Mouse (Mus musculus) CH12.LX (cell line): ENCODE results near the gene Zfp956. TPM values are rescaled to one million over a fixed set of nuclear protein-coding genes. Genes with fewer than 3 reads are reported as not detected.

Source experiments
- DNase-seq: peaks from one replicate; pipeline ENCODE4 v3.0.0-alpha.2; 2013; ENCODE audit errors: extremely low read depth
- H3K27ac ChIP-seq: 2 replicates; pipeline ENCODE4 v1.5.1; 2012; ENCODE audit warnings: low read depth, mild to moderate bottlenecking, control low read depth, moderate library complexity; ENCODE audit not compliant: insufficient read depth
- H3K27me3 ChIP-seq: replicated peaks from 2 replicates; pipeline ENCODE3; 2012; ENCODE audit warnings: inconsistent platforms
- H3K36me3 ChIP-seq, 2 experiments: replicated peaks in 1 of 2; 2 replicates each; pipeline versions ENCODE3 to v1.6.1; 2012; ENCODE audit warnings: inconsistent platforms in 1 of 2, low read length in 1 of 2, mild to moderate bottlenecking in 1 of 2, mixed read lengths in 1 of 2, moderate library complexity in 1 of 2; ENCODE audit not compliant: control insufficient read depth in 1 of 2, insufficient read depth in 1 of 2
- H3K4me1 ChIP-seq, 2 experiments: 2 replicates each; pipeline ENCODE4 v1.6.1; 2012; ENCODE audit warnings: inconsistent platforms in 1 of 2, moderate library complexity in 1 of 2; ENCODE audit not compliant: insufficient read depth in 2 of 2, control insufficient read depth in 1 of 2
- H3K4me2 ChIP-seq: 2 replicates; pipeline ENCODE4 v1.6.1; 2012; ENCODE audit warnings: low read depth, mild to moderate bottlenecking, control low read depth; ENCODE audit not compliant: poor library complexity, insufficient read depth, severe bottlenecking
- H3K4me3 ChIP-seq, 3 experiments: fragments of 150-350 bp in 1 of 3; sonication (generic) in 1 of 3; replicated peaks in 1 of 3; 2 replicates each; pipeline versions ENCODE3 to v1.5.1; 2011 to 2012; ENCODE audit warnings: low read depth in 2 of 3, low read length in 2 of 3, mild to moderate bottlenecking in 2 of 3, moderate library complexity in 2 of 3, control low read depth in 1 of 3, improper control_type of control experiment in 1 of 3, inconsistent platforms in 1 of 3, mixed read lengths in 1 of 3; ENCODE audit not compliant: poor library complexity in 1 of 3
- H3K79me2 ChIP-seq: replicated peaks from 2 replicates; pipeline ENCODE4 v1.6.1; 2012; ENCODE audit warnings: mild to moderate bottlenecking, moderate library complexity; ENCODE audit not compliant: control insufficient read depth, poor library complexity, insufficient read depth, severe bottlenecking; ENCODE audit errors: extremely low read depth
- H3K9ac ChIP-seq: 2 replicates; pipeline ENCODE4 v1.6.1; 2012; ENCODE audit warnings: low read depth, mild to moderate bottlenecking, control low read depth, moderate library complexity; ENCODE audit not compliant: insufficient read depth
- H3K9me3 ChIP-seq: replicated peaks from 2 replicates; pipeline ENCODE3; 2012; ENCODE audit warnings: low read length, inconsistent platforms, mixed read lengths
- BHLHE40 ChIP-seq: IDR thresholded peaks from 2 replicates; pipeline ENCODE4 v1.6.1; 2011; ENCODE audit warnings: mild to moderate bottlenecking, low read depth, low read length, improper control_type of control experiment
- CHD1 ChIP-seq: IDR thresholded peaks from 2 replicates; pipeline ENCODE4 v1.6.1; 2012; ENCODE audit warnings: low read depth, low read length, improper control_type of control experiment, inconsistent platforms
- CTCF ChIP-seq, 2 experiments: IDR thresholded peaks in 1 of 2; conservative IDR thresholded peaks in 1 of 2; 2 replicates each; pipeline ENCODE4 v1.5.1; 2011 to 2012; ENCODE audit warnings: low read depth in 2 of 2, low read length in 2 of 2, improper control_type of control experiment in 1 of 2, inconsistent platforms in 1 of 2, mild to moderate bottlenecking in 1 of 2, moderate library complexity in 1 of 2
- E2F4 ChIP-seq: IDR thresholded peaks from 2 replicates; pipeline ENCODE4 v1.6.1; 2011; ENCODE audit warnings: low read depth, low read length, improper control_type of control experiment; ENCODE audit not compliant: insufficient replicate concordance
- ETS1 ChIP-seq: conservative IDR thresholded peaks from 2 replicates; pipeline ENCODE4 v1.6.1; 2012; ENCODE audit warnings: low read depth, mild to moderate bottlenecking, inconsistent platforms, low read length, improper control_type of control experiment, moderate library complexity
- HCFC1 ChIP-seq: IDR thresholded peaks from 2 replicates; pipeline ENCODE4 v1.6.1; 2012; ENCODE audit warnings: low read depth, mild to moderate bottlenecking, inconsistent platforms, low read length, improper control_type of control experiment
- IRF4 ChIP-seq: IDR thresholded peaks from 2 replicates; pipeline ENCODE4 v1.6.1; 2014; ENCODE audit warnings: low read depth, mild to moderate bottlenecking, inconsistent platforms, low read length, improper control_type of control experiment
- JUN ChIP-seq: IDR thresholded peaks from 2 replicates; pipeline ENCODE4 v1.6.1; 2011; ENCODE audit warnings: low read depth, mild to moderate bottlenecking, low read length, improper control_type of control experiment, moderate library complexity; ENCODE audit not compliant: insufficient read depth
- MAFK ChIP-seq: IDR thresholded peaks from 2 replicates; pipeline ENCODE4 v1.6.1; 2011; ENCODE audit warnings: low read length, improper control_type of control experiment; ENCODE audit not compliant: insufficient replicate concordance
- MAX ChIP-seq: IDR thresholded peaks from 2 replicates; pipeline ENCODE4 v1.6.1; 2011; ENCODE audit warnings: low read length, improper control_type of control experiment
- MEF2A ChIP-seq: IDR thresholded peaks from 2 replicates; pipeline ENCODE4 v1.6.1; 2014; ENCODE audit warnings: low read depth, mild to moderate bottlenecking, inconsistent platforms, low read length, improper control_type of control experiment, borderline replicate concordance
- MYC ChIP-seq: IDR thresholded peaks from 2 replicates; pipeline ENCODE4 v1.6.1; 2011; ENCODE audit warnings: low read depth, mild to moderate bottlenecking, improper control_type of control experiment, low read length
- NELFE ChIP-seq: IDR thresholded peaks from 2 replicates; pipeline ENCODE4 v1.6.1; 2011; ENCODE audit warnings: low read depth, low read length, improper control_type of control experiment
- POLR2A ChIP-seq: IDR thresholded peaks from 2 replicates; pipeline ENCODE4 v1.6.1; 2011; ENCODE audit warnings: low read depth, mild to moderate bottlenecking, improper control_type of control experiment, low read length
- RCOR1 ChIP-seq: conservative IDR thresholded peaks from 2 replicates; pipeline ENCODE4 v1.6.1; 2012; ENCODE audit warnings: low read depth, mild to moderate bottlenecking, inconsistent platforms, low read length, improper control_type of control experiment
- dilution Hi-C: fragments of 300-500 bp; cut with MboI; formaldehyde crosslinking; loops from 2 replicates; pipeline ENCODE4 v1.14.3; 2020; ENCODE audit warnings: low sequenced_read_pairs; ENCODE audit not compliant: extremely low pct_unique_long_range_greater_than_20kb, extremely low pct_ligation_motif_present
- in situ Hi-C: fragments of 300-500 bp; cut with MboI; formaldehyde crosslinking; loops from 3 replicates; pipeline ENCODE4 v1.14.3; 2019; ENCODE audit warnings: low sequenced_read_pairs, low pct_ligation_motif_present, low pct_unique_long_range_greater_than_20kb, mixed read lengths
- polyA plus RNA-seq: library from polyadenylated mRNA; unstranded; fragments of >175 nt; gene quantifications from 2 replicates; pipeline ENCODE4 v1.2.1, GENCODE M21; 2012; ENCODE audit warnings: low read depth; ENCODE audit not compliant: insufficient read length
- total RNA-seq, 2 experiments: library from RNA; depleted of rRNA; stranded (reverse); fragments of 300-350 nt in 1 of 2; fragments of >200 nt in 1 of 2; gene quantifications; 2 replicates each; pipeline ENCODE4 v1.2.3; 2012 to 2014

Gene Zfp956
- total and polyA plus RNA-seq, 3 experiments: 7.9 to 10.5 (median 9.0) TPM

GRCm38 (mm10) chr6:47920447-47921340 is 32.5 kb upstream of the Zfp956 start, which contains the start of gene Zfp212 (continued):
- TF ChIP-seq ETS1 (no peak), POLR2A (peak; percentile 70), MAFK (no peak), RCOR1 (no peak), CTCF (conservative IDR thresholded peaks at IDR 0.05 in 1 of 2, IDR thresholded peaks at IDR 0.05 in 1 of 2; ENCODE audit: low read depth in 2 of 2, low read length in 2 of 2) (peak in 1 of 2 experiments; percentile 71; a peak in 2 of 4 replicates), CHD1 (no peak), MAX (no peak), BHLHE40 (no peak), JUN (no peak), HCFC1 (peak; percentile 85), E2F4 (no peak)
- TF ChIP-seq, all 38 proteins: peak for 15

DNA sequence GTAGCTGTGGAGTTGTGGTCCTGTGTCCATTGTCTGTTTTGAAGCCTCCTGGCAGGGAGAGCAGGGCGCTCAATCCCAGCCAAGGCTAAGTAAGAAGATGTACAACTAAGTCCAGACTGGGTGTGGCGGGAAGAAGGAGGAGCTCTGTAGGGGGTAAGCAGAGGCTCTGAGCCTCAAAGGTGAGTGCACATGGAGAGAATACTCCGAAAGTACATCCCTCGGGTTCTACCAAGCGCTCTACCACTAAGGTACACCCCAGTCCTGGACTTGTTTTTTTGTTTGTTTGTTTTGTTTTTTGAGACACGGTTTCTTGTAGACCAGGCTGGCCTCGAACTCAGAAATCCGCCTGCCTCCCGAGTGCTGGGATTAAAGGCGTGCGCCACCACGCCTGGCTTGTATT is 10.7 kb upstream of the Zfp956 start:
- peak overlapping the region; percentile 90; the same call in 1 of the 2 replicates for H3K9ac ChIP-seq
- H3K4me3 ChIP-seq: peak overlapping the region; percentile 77 to 85 (median 84)
- peaks cover 7% of the 10 kb centered on the region for H3K79me2 ChIP-seq
- in situ Hi-C loops (no loop called here), dilution Hi-C loops (no loop called here)
- H3K27ac ChIP-seq: peak overlapping the region; percentile 10; the same call in 1 of the 2 replicates
- peak overlapping the region; percentile 18; the same call in 1 of the 2 replicates for H3K4me2 ChIP-seq
- H3K27me3 ChIP-seq: no peaks in the 10 kb centered on the region
- H3K9me3 ChIP-seq: peaks cover 17% of the 10 kb centered on the region
- peaks cover 0 to 9% of the 10 kb centered on the region in 2 experiments; a peak in 1 of 4 replicates for H3K4me1 ChIP-seq
- peak; percentile 52 for DNase-seq
- TF ChIP-seq CHD1 (no peak), IRF4 (0 out of 2 replicates have a peak, but pooled peaks have one; percentile 7), MEF2A (peak; percentile 3; the same call in 1 of the 2 replicates), E2F4 (0 out of 2 replicates have a peak, but pooled peaks have one; percentile 70), MAFK (0 out of 2 replicates have a peak, but pooled peaks have one; percentile 33), MYC (peak; percentile 62; the same call in 1 of the 2 replicates), NELFE (no peak), BHLHE40 (peak; percentile 17; the same call in 1 of the 2 replicates)
- H3K36me3 ChIP-seq: peaks cover 22 to 23% of the 10 kb centered on the region in 2 experiments
